Mouse (Mus musculus) left cerebral cortex, postnatal 36 days (tissue): ENCODE measurements around the gene Trio. TPM values are rescaled to one million over a fixed set of nuclear protein-coding genes. Genes with fewer than 3 reads are reported as not detected.

Source experiments
- total RNA-seq, 2 experiments: library from RNA; stranded (reverse); gene quantifications; 2 replicates each; pipeline ENCODE4 v1.2.3; 2021

Trio gene
- total RNA-seq, 2 experiments from 2014 or later: 182 to 280 TPM

Other genes starting within 250 kb of the Trio start
- 1 to 10 TPM; 2.1 to 2.8 TPM for gene Dnah5, start 177.9 kb upstream of the Trio start, total RNA-seq